Mouse (Mus musculus) megakaryocyte, embryonic 14.5 days (primary cell): ENCODE data around the gene Olfr65.

Experiments used
- FLI1 ChIP-seq: IDR thresholded peaks from 2 replicates; pipeline ENCODE4 v1.6.1; 2012; ENCODE audit warnings: low read length, inconsistent platforms, mixed read lengths
- GATA1 ChIP-seq: IDR thresholded peaks from 3 replicates; pipeline ENCODE4 v1.6.1; 2012; ENCODE audit warnings: mixed read lengths, low read length, inconsistent platforms, borderline replicate concordance

GRCm38 (mm10) chr7:103886152-103886551, 17.1 kb upstream of the Olfr65 start, which contains the start of gene Olfr66:
- TF ChIP-seq GATA1 (no peak), FLI1 (no peak)
